Mouse (Mus musculus): ENCODE measurements around the gene Serpinb9. TPM values are rescaled to one million over a fixed set of nuclear protein-coding genes. Genes with fewer than 3 reads are reported as not detected.
"Not testable (repeated sequence)": the region's sequence is repeated elsewhere in the genome, so short reads cannot be mapped to it uniquely, and the experiment has no call there.

Gene Serpinb9
- total RNA-seq, 2 experiments from 2014 or later, result 4.0 to 4.7 TPM

GRCm38 (mm10) chr13:32995051-32995450 lies 8.0 kb upstream of the Serpinb9 start:
- intact Hi-C loops (cut with DNase I), result no loop called here
- no peak for DNase-seq (ENCODE audit: low spot score in 2 of 2)

GRCm38 (mm10) chr13:33001341-33001740 lies 1.7 kb upstream of the Serpinb9 start:
- no peak for DNase-seq (ENCODE audit: low spot score in 2 of 2)
- intact Hi-C loops (cut with DNase I), result loop anchor here (5.0 kb wide), 1 partner anchor 76 kb away; the partner anchor contains the start of gene Serpinb1b

- intact Hi-C loops (cut with DNase I), result loop anchor here (5.0 kb wide), 1 partner anchor 74 kb away; the partner anchor contains the start of gene Serpinb1b
- no peak for DNase-seq (ENCODE audit: low spot score in 2 of 2)
These were observed 718 bp downstream of the Serpinb9 start for GRCm38 (mm10) chr13:33003523-33004413.

GRCm38 (mm10) chr13:33004414-33005105 lies 1.5 kb downstream of the Serpinb9 start:
- intact Hi-C loops (cut with DNase I), result loop anchor here (5.0 kb wide), 1 partner anchor 73 kb away; the partner anchor contains the start of gene Serpinb1b
- DNase-seq (ENCODE audit: low spot score in 2 of 2), result peak; percentile 76 to 86

- no peak for DNase-seq (ENCODE audit: low spot score in 2 of 2)
- intact Hi-C loops (cut with DNase I), result no loop called here
These were observed 2.5 kb downstream of the Serpinb9 start for GRCm38 (mm10) chr13:33005501-33006075.

GRCm38 (mm10) chr13:33006555-33006954 lies 3.5 kb downstream of the Serpinb9 start:
- no peak for DNase-seq (ENCODE audit: low spot score in 2 of 2)
- intact Hi-C loops (cut with DNase I), result no loop called here

DNA sequence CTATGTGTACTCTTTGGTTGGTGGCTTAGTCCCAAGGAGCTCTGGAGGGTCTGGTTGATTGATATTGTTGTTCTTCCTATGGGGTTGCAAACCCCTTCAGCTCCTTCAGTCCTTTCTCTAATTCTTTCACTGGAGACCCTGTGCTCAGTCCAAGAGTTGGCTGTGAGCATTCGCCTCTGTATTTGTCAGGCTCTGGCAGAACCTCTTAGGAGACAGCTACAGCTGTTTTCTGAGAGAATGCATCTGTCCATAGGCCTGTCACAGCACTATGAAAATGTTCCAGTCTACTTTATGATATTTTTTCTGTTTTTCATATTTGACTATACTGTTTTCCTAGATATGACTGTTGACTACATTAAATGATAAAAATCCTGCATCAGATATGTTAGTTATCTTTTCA lies 9.3 kb downstream of the Serpinb9 start:
- intact Hi-C loops (cut with DNase I), result no loop called here

GRCm38 (mm10) chr13:33013271-33013670 lies 10.2 kb downstream of the Serpinb9 start:
- intact Hi-C loops (cut with DNase I), result no loop called here
- no peak for DNase-seq (ENCODE audit: low spot score in 2 of 2)

More for the DNA sequence above, 9.3 kb downstream of the Serpinb9 start:
- DNase-seq (ENCODE audit: low spot score in 2 of 2), result no peak

DNA sequence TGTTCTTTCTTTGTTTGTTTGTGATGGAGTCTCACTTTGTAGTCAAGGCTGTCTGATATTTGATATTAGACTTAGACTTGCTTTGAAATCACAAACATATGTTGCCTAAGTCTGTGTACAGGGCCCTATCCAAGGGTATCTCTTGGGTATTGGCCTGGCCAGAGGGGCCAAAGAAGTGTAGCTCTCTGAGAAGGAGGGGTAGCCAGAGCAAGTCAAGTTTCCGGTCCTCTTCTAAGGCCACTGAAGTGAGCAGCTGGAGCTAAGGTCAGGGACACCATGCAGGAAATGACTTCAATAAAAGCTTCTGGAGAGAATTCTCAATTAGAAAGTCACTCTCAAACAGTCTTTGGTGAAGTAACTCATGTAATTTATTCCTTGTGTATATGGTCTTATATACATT lies 19.3 kb downstream of the Serpinb9 start:
- intact Hi-C loops (cut with DNase I), result no loop called here
- no peak for DNase-seq (ENCODE audit: low spot score in 2 of 2)

DNA sequence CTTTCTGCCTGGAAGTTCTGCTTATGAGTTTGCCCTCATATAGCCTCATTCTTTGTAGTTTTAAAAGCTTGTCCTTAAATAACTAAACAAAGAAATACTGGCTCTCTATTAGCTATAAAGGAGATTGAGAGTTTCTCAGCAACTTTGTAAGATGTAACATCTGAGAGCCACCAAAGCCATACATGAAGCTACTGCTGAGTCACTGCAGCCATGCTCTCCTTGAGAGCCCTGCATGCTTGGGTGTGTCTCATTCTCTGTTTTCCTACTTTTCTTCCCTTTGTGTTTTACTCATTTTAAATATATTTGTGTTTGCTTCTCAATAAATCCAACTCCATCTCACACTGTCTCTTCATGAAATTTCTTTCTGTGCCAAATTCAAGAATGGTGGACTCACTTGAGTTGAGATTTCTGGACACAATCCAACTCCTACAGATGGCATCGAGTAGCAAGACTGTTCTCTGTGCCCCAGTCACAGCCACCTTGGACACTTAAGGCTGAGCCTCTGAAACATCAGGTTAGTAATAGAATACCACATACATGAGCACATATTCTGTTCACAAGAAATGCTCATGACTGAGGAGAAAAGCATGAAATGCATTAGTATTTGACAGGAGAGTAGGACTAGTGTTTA lies 23.5 kb downstream of the Serpinb9 start:
- intact Hi-C loops (cut with DNase I), result no loop called here
- DNase-seq (ENCODE audit: low spot score in 2 of 2), result no peak

DNA sequence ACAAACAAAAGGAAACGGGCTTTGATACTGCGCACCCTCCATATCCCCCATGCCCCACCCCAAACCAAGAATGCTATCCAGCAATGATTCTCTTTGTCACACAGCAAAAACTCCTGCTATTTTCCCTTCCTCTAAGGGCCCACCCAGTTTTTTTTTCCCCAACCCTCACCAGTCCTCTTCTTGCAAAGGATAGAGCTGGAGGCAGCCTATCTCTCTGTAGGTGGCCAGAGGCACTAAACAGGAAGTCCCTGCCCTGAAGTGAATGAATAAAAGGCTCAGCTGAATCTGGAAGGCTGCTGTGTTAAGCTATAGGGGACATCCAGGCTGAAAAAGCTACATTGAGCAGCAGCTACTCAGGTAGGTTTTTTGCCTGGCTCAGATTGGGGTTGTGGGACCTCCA lies 24.2 kb downstream of the Serpinb9 start, which contains the start of gene Serpinb9b:
Serpinb9b (plus strand) TSS at position 173 of the 400 bp plus-strand sequence.
- intact Hi-C loops (cut with DNase I), result no loop called here
- no peak for DNase-seq (ENCODE audit: low spot score in 2 of 2)

- intact Hi-C loops (cut with DNase I), result no loop called here
- DNase-seq (ENCODE audit: low spot score in 2 of 2), result no peak
These were observed 25.1 kb downstream of the Serpinb9 start for GRCm38 (mm10) chr13:33028146-33028545.

DNA sequence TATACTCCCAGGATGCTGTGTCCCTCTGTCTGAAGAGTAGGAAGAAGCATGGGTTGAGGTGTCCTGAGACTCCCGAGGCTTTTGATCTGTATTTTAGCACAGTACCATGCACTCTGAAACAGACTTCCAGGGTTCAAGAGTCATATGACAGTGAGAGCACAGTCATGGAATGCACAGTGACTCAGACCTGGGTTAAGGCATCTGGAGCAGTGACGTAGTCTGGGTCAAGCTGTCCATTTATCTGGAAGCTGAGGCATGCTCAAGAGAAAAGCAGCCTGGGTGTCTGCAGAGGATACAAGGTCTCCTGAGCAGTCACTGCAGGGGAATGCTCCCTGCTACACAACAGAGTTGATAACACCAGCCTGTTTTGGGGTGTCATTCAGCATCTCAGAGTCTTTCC lies 25.5 kb downstream of the Serpinb9 start:
- intact Hi-C loops (cut with DNase I), result no loop called here
- DNase-seq (ENCODE audit: low spot score in 2 of 2), result no peak

DNA sequence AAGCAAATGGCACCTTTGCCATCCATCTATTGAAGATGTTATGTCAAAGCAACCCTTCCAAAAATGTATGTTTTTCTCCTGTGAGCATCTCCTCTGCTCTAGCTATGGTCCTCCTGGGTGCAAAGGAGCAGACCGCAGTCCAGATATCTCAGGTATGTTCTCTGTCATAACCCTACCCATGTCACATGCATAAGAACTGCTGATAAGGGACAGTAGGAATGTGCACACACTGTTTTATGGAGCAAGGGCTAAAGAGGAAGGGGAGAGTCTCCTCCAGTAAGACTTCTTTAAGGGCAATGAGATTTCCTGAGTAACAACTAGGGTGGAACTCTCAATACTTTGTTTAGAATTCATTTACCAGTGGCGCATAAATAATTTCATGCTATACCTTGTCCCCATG lies 26.4 kb downstream of the Serpinb9 start:
- intact Hi-C loops (cut with DNase I); DNase-seq (ENCODE audit: low spot score in 2 of 2): not testable (repeated sequence)

DNA sequence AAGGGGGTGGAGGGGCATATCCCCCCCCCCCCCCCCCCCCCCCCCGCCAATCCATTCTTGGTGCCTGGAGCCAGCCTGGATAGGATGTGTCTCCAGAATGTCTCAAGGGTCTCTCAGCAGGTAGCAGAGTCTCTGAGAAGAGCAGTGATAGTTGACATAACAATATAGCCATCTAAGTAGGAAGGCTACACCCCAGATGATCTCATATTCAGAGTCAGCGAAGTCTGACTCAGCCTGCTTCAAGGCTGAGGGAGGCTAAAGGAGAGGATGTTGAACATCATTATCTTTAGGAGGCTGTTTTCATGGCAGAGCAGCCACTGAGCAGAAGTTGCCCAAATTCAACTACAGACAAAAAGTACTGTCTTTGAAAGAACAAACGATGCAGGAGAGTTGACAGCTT lies 27.2 kb downstream of the Serpinb9 start:
- intact Hi-C loops (cut with DNase I), result no loop called here
- no peak for DNase-seq (ENCODE audit: low spot score in 2 of 2)

DNA sequence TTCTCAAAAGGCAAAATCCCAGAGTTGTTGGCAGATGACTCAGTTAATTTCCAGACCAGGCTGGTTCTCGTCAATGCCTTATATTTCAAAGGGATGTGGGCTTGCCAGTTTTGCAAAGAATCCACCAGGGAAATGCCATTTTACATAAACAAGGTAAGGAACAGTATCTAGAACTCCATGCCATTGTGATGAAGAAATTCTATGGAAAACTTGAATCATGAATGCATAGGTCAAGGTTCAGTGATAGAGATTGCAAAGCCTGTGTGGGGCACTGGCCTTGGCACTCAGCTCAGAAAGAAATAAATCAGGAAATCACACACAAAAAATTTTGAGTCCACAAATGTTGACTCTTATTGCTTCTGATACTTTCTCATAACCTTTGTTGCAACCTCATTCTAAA lies 32.5 kb downstream of the Serpinb9 start:
- DNase-seq (ENCODE audit: low spot score in 2 of 2), result no peak

GRCm38 (mm10) chr13:33043542-33043941 lies 40.5 kb downstream of the Serpinb9 start:
- DNase-seq (ENCODE audit: low spot score in 2 of 2), result no peak
- intact Hi-C loops (cut with DNase I), result no loop called here

More for the DNA sequence above, 32.5 kb downstream of the Serpinb9 start:
- intact Hi-C loops (cut with DNase I), result no loop called here

DNA sequence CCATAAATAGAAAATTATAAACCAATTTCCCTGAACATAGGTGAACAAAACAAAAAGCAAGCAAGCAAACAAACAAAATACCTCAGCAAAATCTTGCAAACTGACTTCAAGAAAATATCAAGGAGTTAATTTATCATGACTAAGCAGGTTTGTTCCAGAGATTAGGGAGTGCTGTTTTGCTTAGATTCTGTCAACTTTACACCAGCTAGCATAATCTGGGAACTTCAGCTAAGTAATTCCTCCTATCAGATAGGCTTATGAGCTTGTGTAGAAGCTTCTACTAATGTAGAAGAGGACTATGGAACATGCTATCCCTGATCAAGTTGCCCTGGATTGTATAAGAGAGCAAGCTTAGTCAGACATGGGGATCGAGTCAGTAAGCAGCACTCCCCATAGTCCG lies 44.2 kb downstream of the Serpinb9 start:
- intact Hi-C loops (cut with DNase I), result no loop called here
- no peak for DNase-seq (ENCODE audit: low spot score in 2 of 2)

DNA sequence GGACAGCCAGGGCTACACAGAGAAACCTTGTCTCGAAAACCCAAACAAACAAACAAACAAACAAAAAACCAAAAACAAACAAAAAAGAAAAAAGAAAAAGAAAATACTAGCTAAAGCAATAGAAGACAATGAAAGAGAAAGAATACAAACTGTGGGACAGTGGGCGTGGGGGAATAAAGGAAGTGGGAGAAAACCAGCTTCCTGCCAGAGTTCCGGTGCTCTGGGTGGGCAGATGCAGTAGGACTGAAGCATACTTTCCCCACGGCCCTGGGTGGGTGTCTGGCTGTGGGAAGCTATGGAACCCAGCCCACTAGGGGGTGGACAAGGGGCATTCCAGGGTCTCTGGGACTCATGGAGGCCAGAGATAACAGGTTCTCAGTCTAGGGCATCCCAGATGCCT lies 45.1 kb downstream of the Serpinb9 start:
- intact Hi-C loops (cut with DNase I), result no loop called here
- no peak for DNase-seq (ENCODE audit: low spot score in 2 of 2)

DNA sequence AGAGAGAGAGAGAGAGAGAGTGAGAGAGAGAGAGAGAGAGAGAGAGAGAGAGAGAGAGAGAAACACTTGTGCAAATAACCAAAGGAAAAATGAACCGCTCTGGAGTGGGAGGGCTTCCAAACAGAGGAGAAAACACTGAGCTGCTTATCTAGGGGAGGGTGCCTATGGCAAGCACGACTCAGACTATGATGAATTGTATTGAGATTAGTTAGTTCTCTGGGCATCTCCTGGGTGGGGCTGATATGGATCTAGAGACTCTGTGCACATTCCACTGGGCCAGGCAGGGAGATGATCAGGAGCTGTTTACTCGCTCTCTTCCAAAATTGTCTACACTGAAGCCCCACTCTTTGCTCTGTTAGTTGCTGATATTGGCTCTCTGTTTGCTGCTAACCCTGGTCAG lies 48.6 kb downstream of the Serpinb9 start:
- no peak for DNase-seq (ENCODE audit: low spot score in 2 of 2)
- intact Hi-C loops (cut with DNase I), result no loop called here

Measured in left cerebral cortex, postnatal 25 days (tissue).